Mouse (Mus musculus) CH12.LX (cell line): ENCODE measurements around the gene 4930469K13Rik. TPM values are rescaled to one million over a fixed set of nuclear protein-coding genes. Genes with fewer than 3 reads are reported as not detected.
"Not testable (repeated sequence)": the region's sequence is repeated elsewhere in the genome, so short reads cannot be mapped to it uniquely, and the experiment has no call there.

Experiments
- DNase-seq: peaks from one replicate; pipeline ENCODE4 v3.0.0-alpha.2; 2013; ENCODE audit errors: extremely low read depth
- H3K27ac ChIP-seq: 2 replicates; pipeline ENCODE4 v1.5.1; 2012; ENCODE audit warnings: low read depth, mild to moderate bottlenecking, control low read depth, moderate library complexity; ENCODE audit not compliant: insufficient read depth
- H3K27me3 ChIP-seq: replicated peaks from 2 replicates; pipeline ENCODE3; 2012; ENCODE audit warnings: inconsistent platforms
- H3K36me3 ChIP-seq, 2 experiments: replicated peaks in 1 of 2; 2 replicates each; pipeline versions ENCODE3 to v1.6.1; 2012; ENCODE audit warnings: inconsistent platforms in 1 of 2, low read length in 1 of 2, mild to moderate bottlenecking in 1 of 2, mixed read lengths in 1 of 2, moderate library complexity in 1 of 2; ENCODE audit not compliant: control insufficient read depth in 1 of 2, insufficient read depth in 1 of 2
- H3K4me1 ChIP-seq, 2 experiments: 2 replicates each; pipeline ENCODE4 v1.6.1; 2012; ENCODE audit warnings: inconsistent platforms in 1 of 2, moderate library complexity in 1 of 2; ENCODE audit not compliant: insufficient read depth in 2 of 2, control insufficient read depth in 1 of 2
- H3K4me2 ChIP-seq: 2 replicates; pipeline ENCODE4 v1.6.1; 2012; ENCODE audit warnings: low read depth, mild to moderate bottlenecking, control low read depth; ENCODE audit not compliant: poor library complexity, insufficient read depth, severe bottlenecking
- H3K4me3 ChIP-seq, 3 experiments: fragments of 150-350 bp in 1 of 3; sonication (generic) in 1 of 3; replicated peaks in 1 of 3; 2 replicates each; pipeline versions ENCODE3 to v1.5.1; 2011 to 2012; ENCODE audit warnings: low read depth in 2 of 3, low read length in 2 of 3, mild to moderate bottlenecking in 2 of 3, moderate library complexity in 2 of 3, control low read depth in 1 of 3, improper control_type of control experiment in 1 of 3, inconsistent platforms in 1 of 3, mixed read lengths in 1 of 3; ENCODE audit not compliant: poor library complexity in 1 of 3
- H3K79me2 ChIP-seq: replicated peaks from 2 replicates; pipeline ENCODE4 v1.6.1; 2012; ENCODE audit warnings: mild to moderate bottlenecking, moderate library complexity; ENCODE audit not compliant: control insufficient read depth, poor library complexity, insufficient read depth, severe bottlenecking; ENCODE audit errors: extremely low read depth
- H3K9ac ChIP-seq: 2 replicates; pipeline ENCODE4 v1.6.1; 2012; ENCODE audit warnings: low read depth, mild to moderate bottlenecking, control low read depth, moderate library complexity; ENCODE audit not compliant: insufficient read depth
- H3K9me3 ChIP-seq: replicated peaks from 2 replicates; pipeline ENCODE3; 2012; ENCODE audit warnings: low read length, inconsistent platforms, mixed read lengths
- BHLHE40 ChIP-seq: IDR thresholded peaks from 2 replicates; pipeline ENCODE4 v1.6.1; 2011; ENCODE audit warnings: mild to moderate bottlenecking, low read depth, low read length, improper control_type of control experiment
- CTCF ChIP-seq, 2 experiments: IDR thresholded peaks in 1 of 2; conservative IDR thresholded peaks in 1 of 2; 2 replicates each; pipeline ENCODE4 v1.5.1; 2011 to 2012; ENCODE audit warnings: low read depth in 2 of 2, low read length in 2 of 2, improper control_type of control experiment in 1 of 2, inconsistent platforms in 1 of 2, mild to moderate bottlenecking in 1 of 2, moderate library complexity in 1 of 2
- JUN ChIP-seq: IDR thresholded peaks from 2 replicates; pipeline ENCODE4 v1.6.1; 2011; ENCODE audit warnings: low read depth, mild to moderate bottlenecking, low read length, improper control_type of control experiment, moderate library complexity; ENCODE audit not compliant: insufficient read depth
- KAT2A ChIP-seq: IDR thresholded peaks from 2 replicates; pipeline ENCODE4 v1.6.1; 2012; ENCODE audit warnings: low read length, improper control_type of control experiment, inconsistent platforms; ENCODE audit not compliant: insufficient replicate concordance
- MAFK ChIP-seq: IDR thresholded peaks from 2 replicates; pipeline ENCODE4 v1.6.1; 2011; ENCODE audit warnings: low read length, improper control_type of control experiment; ENCODE audit not compliant: insufficient replicate concordance
- MAZ ChIP-seq: IDR thresholded peaks from 2 replicates; pipeline ENCODE4 v1.6.1; 2012; ENCODE audit warnings: low read depth, mild to moderate bottlenecking, inconsistent platforms, low read length, improper control_type of control experiment, moderate library complexity
- MXI1 ChIP-seq: IDR thresholded peaks from 2 replicates; pipeline ENCODE4 v1.6.1; 2011; ENCODE audit warnings: mild to moderate bottlenecking, low read depth, low read length, improper control_type of control experiment
- NELFE ChIP-seq: IDR thresholded peaks from 2 replicates; pipeline ENCODE4 v1.6.1; 2011; ENCODE audit warnings: low read depth, low read length, improper control_type of control experiment
- NRF1 ChIP-seq: IDR thresholded peaks from 2 replicates; pipeline ENCODE4 v1.6.1; 2014; ENCODE audit warnings: low read depth, mild to moderate bottlenecking, inconsistent platforms, low read length, improper control_type of control experiment, moderate library complexity
- RCOR1 ChIP-seq: conservative IDR thresholded peaks from 2 replicates; pipeline ENCODE4 v1.6.1; 2012; ENCODE audit warnings: low read depth, mild to moderate bottlenecking, inconsistent platforms, low read length, improper control_type of control experiment
- SMC3 ChIP-seq: IDR thresholded peaks from 2 replicates; pipeline ENCODE4 v1.6.1; 2011; ENCODE audit warnings: low read depth, low read length, improper control_type of control experiment
- TBP ChIP-seq: conservative IDR thresholded peaks from 2 replicates; pipeline ENCODE4 v1.6.1; 2011; ENCODE audit warnings: low read depth, low read length, improper control_type of control experiment
- TCF12 ChIP-seq: IDR thresholded peaks from 2 replicates; pipeline ENCODE4 v1.6.1; 2014; ENCODE audit warnings: low read depth, mild to moderate bottlenecking, inconsistent platforms, low read length, improper control_type of control experiment
- ZC3H11A ChIP-seq: IDR thresholded peaks from 2 replicates; pipeline ENCODE4 v1.6.1; 2012; ENCODE audit warnings: low read depth, mild to moderate bottlenecking, inconsistent platforms, low read length, improper control_type of control experiment
- ZKSCAN1 ChIP-seq: IDR thresholded peaks from 2 replicates; pipeline ENCODE4 v1.6.1; 2012; ENCODE audit warnings: low read depth, inconsistent platforms, low read length, improper control_type of control experiment, borderline replicate concordance
- dilution Hi-C: fragments of 300-500 bp; cut with MboI; formaldehyde crosslinking; loops from 2 replicates; pipeline ENCODE4 v1.14.3; 2020; ENCODE audit warnings: low sequenced_read_pairs; ENCODE audit not compliant: extremely low pct_unique_long_range_greater_than_20kb, extremely low pct_ligation_motif_present
- in situ Hi-C: fragments of 300-500 bp; cut with MboI; formaldehyde crosslinking; loops from 3 replicates; pipeline ENCODE4 v1.14.3; 2019; ENCODE audit warnings: low sequenced_read_pairs, low pct_ligation_motif_present, low pct_unique_long_range_greater_than_20kb, mixed read lengths
- polyA plus RNA-seq: library from polyadenylated mRNA; unstranded; fragments of >175 nt; gene quantifications from 2 replicates; pipeline ENCODE4 v1.2.1, GENCODE M21; 2012; ENCODE audit warnings: low read depth; ENCODE audit not compliant: insufficient read length
- total RNA-seq, 2 experiments: library from RNA; depleted of rRNA; stranded (reverse); fragments of 300-350 nt in 1 of 2; fragments of >200 nt in 1 of 2; gene quantifications; 2 replicates each; pipeline ENCODE4 v1.2.3; 2012 to 2014

Gene 4930469K13Rik
- total and polyA plus RNA-seq, 3 experiments: not detected

GRCm38 (mm10) chr11:34128412-34128811 lies 30.1 kb upstream of the 4930469K13Rik start:
- Histone ChIP-seq H3K79me2 (no peaks in the 10 kb centered on the region), H3K9ac (no peak overlapping the region), H3K4me2 (no peak overlapping the region), H3K27ac (no peak overlapping the region), H3K36me3 (no peaks in the 10 kb centered on the region), H3K4me3 (no peak overlapping the region), H3K9me3 (no peaks in the 10 kb centered on the region), H3K4me1 (no peaks in the 10 kb centered on the region), H3K27me3 (peaks cover 13% of the 10 kb centered on the region)
- in situ Hi-C loops: no loop called here
- no peak for DNase-seq
- TF ChIP-seq BHLHE40 (peak; percentile 52), KAT2A (no peak)
- dilution Hi-C loops: no loop called here

- DNase-seq, H3K27ac ChIP-seq, dilution Hi-C loops, H3K4me2 ChIP-seq, in situ Hi-C loops, H3K9me3 ChIP-seq, H3K79me2 ChIP-seq, H3K36me3 ChIP-seq, H3K9ac ChIP-seq, H3K4me3 ChIP-seq, H3K4me1 ChIP-seq: not testable (repeated sequence)
- TF ChIP-seq TBP: peak; percentile 89
- H3K27me3 ChIP-seq: peaks cover 13% of the 10 kb centered on the region
Measured at GRCm38 (mm10) chr11:34125727-34126126, 27.4 kb upstream of the 4930469K13Rik start.

GRCm38 (mm10) chr11:34124852-34125251 lies 26.5 kb upstream of the 4930469K13Rik start:
- TF ChIP-seq MAFK (no peak), JUN (no peak), KAT2A (no peak), ZKSCAN1 (no peak), MAZ (no peak), TCF12 (no peak), RCOR1 (no peak), NELFE (no peak), MXI1 (no peak), ZC3H11A (no peak), NRF1 (no peak), BHLHE40 (no peak), SMC3 (no peak), CTCF (conservative IDR thresholded peaks at IDR 0.05 in 1 of 2, IDR thresholded peaks at IDR 0.05 in 1 of 2; ENCODE audit: low read depth in 2 of 2, low read length in 2 of 2) (no peak)
- Histone ChIP-seq H3K36me3 (no peaks in the 10 kb centered on the region), H3K4me2 (no peak overlapping the region), H3K27me3 (peaks cover 13% of the 10 kb centered on the region), H3K9ac (no peak overlapping the region), H3K4me1 (no peaks in the 10 kb centered on the region), H3K9me3 (no peaks in the 10 kb centered on the region), H3K4me3 (no peak overlapping the region), H3K27ac (no peak overlapping the region), H3K79me2 (no peaks in the 10 kb centered on the region)
- in situ Hi-C loops (no loop called here), dilution Hi-C loops (no loop called here)
- DNase-seq: no peak
